Mouse (Mus musculus) heart, embryonic 16.5 days (tissue): ENCODE measurements at regions not wholly inside any gene's neighbourhood (a gene's known extent, or its start where the extent isn't known, plus 50 kb on each side); places are given as distances from the start of the nearest gene placed in this dataset.
A peak's percentile ranks its signal among the peaks of the same experiment; 100 is the strongest.

Experiments used
- ATAC-seq: fragments of 200-750 bp; cut with Nextera tagmentation; replicated peaks from 2 replicates; pipeline ENCODE4 v1.8.0; 2017; ENCODE audit warnings: moderate number of reproducible peaks; ENCODE audit not compliant: insufficient read depth, low FRiP score; ENCODE audit errors: extremely low read depth
- H3K27ac ChIP-seq: fragments of 300-500 bp; sonication (generic); 2 replicates; pipeline ENCODE4 v1.5.1; 2014; ENCODE audit warnings: mild to moderate bottlenecking, low read length, control low read depth, moderate library complexity
- H3K27me3 ChIP-seq: fragments of 300-500 bp; sonication (generic); 2 replicates; pipeline ENCODE4 v1.6.1; 2014; ENCODE audit warnings: low read length, mixed read lengths; ENCODE audit not compliant: control insufficient read depth, insufficient read depth
- H3K36me3 ChIP-seq: fragments of 300-500 bp; sonication (generic); 2 replicates; pipeline ENCODE4 v1.6.1; 2014; ENCODE audit not compliant: control insufficient read depth, insufficient read depth
- H3K4me1 ChIP-seq: fragments of 300-500 bp; sonication (generic); 2 replicates; pipeline ENCODE4 v1.6.1; 2014; ENCODE audit warnings: low read length, mixed read lengths; ENCODE audit not compliant: control insufficient read depth, insufficient read depth
- H3K4me2 ChIP-seq: fragments of 300-500 bp; sonication (generic); 2 replicates; pipeline ENCODE4 v1.6.1; 2014; ENCODE audit warnings: low read depth, mild to moderate bottlenecking, control low read depth, low read length
- H3K4me3 ChIP-seq: fragments of 300-500 bp; sonication (generic); 2 replicates; pipeline ENCODE4 v1.5.1; 2014; ENCODE audit warnings: mild to moderate bottlenecking, control low read depth, low read length
- H3K9ac ChIP-seq: fragments of 300-500 bp; sonication (generic); 2 replicates; pipeline ENCODE4 v1.6.1; 2014; ENCODE audit warnings: low read length, control low read depth
- H3K9me3 ChIP-seq: fragments of 300-500 bp; sonication (generic); replicated peaks from 2 replicates; pipeline ENCODE4 v1.6.1; 2016; ENCODE audit warnings: low read length; ENCODE audit not compliant: control insufficient read depth
- WGBS: fragments of 180-500 bp; shearing (Covaris S2); extraction: QIAGEN DNeasy Blood & Tissue Kit; methylation state at CpG from one replicate; pipeline ENCODE4 v1.1.7; 2014; 5-methylcytosine and 5-hydroxymethylcytosine counted together

GRCm38 (mm10) chr9:118255200-118255733 is 105.3 kb upstream of the Cmc1 start:
- 53% methylated on average over 9 of the region's 9 CpGs for WGBS
- Histone ChIP-seq H3K9me3 (no peaks in the 10 kb centered on the region), H3K27me3 (peaks cover 5% of the 10 kb centered on the region; the same call in 1 of the 2 replicates), H3K36me3 (no peaks in the 10 kb centered on the region), H3K9ac (no peak overlapping the region), H3K4me1 (no peaks in the 10 kb centered on the region), H3K4me3 (no peak overlapping the region), H3K27ac (no peak overlapping the region), H3K4me2 (no peak overlapping the region)
- ATAC-seq: no peak

- Histone ChIP-seq H3K27me3 (peaks cover 5% of the 10 kb centered on the region; the same call in 1 of the 2 replicates), H3K36me3 (no peaks in the 10 kb centered on the region), H3K4me1 (no peaks in the 10 kb centered on the region), H3K9me3 (no peaks in the 10 kb centered on the region), H3K9ac (no peak overlapping the region), H3K4me3 (no peak overlapping the region), H3K27ac (no peak overlapping the region), H3K4me2 (no peak overlapping the region)
- 34% methylated on average over 11 of the region's 11 CpGs for WGBS
- no peak for ATAC-seq
Observed at GRCm38 (mm10) chr9:118255751-118256266, 105.8 kb upstream of the Cmc1 start.

- Histone ChIP-seq H3K27ac (no peak overlapping the region), H3K4me2 (no peak overlapping the region), H3K4me3 (no peak overlapping the region), H3K9me3 (no peaks in the 10 kb centered on the region), H3K36me3 (no peaks in the 10 kb centered on the region), H3K4me1 (0 out of 2 replicates have a peak, but pooled peaks cover 2% of the 10 kb centered on the region), H3K9ac (no peak overlapping the region), H3K27me3 (no peaks in the 10 kb centered on the region)
- 56% methylated on average over 5 of the region's 5 CpGs for WGBS
- ATAC-seq: no peak
Observed at GRCm38 (mm10) chr9:118266298-118266697, 116.3 kb upstream of the Cmc1 start.

GRCm38 (mm10) chr9:118271681-118272080 is 121.7 kb upstream of the Cmc1 start:
- Histone ChIP-seq H3K4me2 (no peak overlapping the region), H3K27ac (no peak overlapping the region), H3K36me3 (no peaks in the 10 kb centered on the region), H3K27me3 (no peaks in the 10 kb centered on the region), H3K9me3 (no peaks in the 10 kb centered on the region), H3K4me3 (no peak overlapping the region), H3K4me1 (no peaks in the 10 kb centered on the region; the same call in 1 of the 2 replicates), H3K9ac (no peak overlapping the region)
- no peak for ATAC-seq
- 42% methylated on average over 12 of the region's 12 CpGs for WGBS

- Histone ChIP-seq H3K9me3 (no peaks in the 10 kb centered on the region), H3K9ac (no peak overlapping the region), H3K27ac (no peak overlapping the region), H3K36me3 (no peaks in the 10 kb centered on the region), H3K4me3 (no peak overlapping the region), H3K4me2 (peak overlapping the region; percentile 28; the same call in 1 of the 2 replicates), H3K27me3 (no peaks in the 10 kb centered on the region), H3K4me1 (no peaks in the 10 kb centered on the region; the same call in 1 of the 2 replicates)
- ATAC-seq: 0 out of 2 replicates have a peak, but pooled peaks have one; percentile 41
- 59% methylated on average over 11 of the region's 11 CpGs for WGBS
Observed at GRCm38 (mm10) chr9:118272713-118273407, 122.9 kb upstream of the Cmc1 start.

GRCm38 (mm10) chr9:118285481-118285880 is 135.5 kb upstream of the Cmc1 start:
- Histone ChIP-seq H3K27ac (no peak overlapping the region), H3K9me3 (no peaks in the 10 kb centered on the region), H3K4me2 (no peak overlapping the region), H3K4me1 (no peaks in the 10 kb centered on the region), H3K36me3 (no peaks in the 10 kb centered on the region), H3K27me3 (no peaks in the 10 kb centered on the region), H3K4me3 (no peak overlapping the region), H3K9ac (no peak overlapping the region)
- ATAC-seq: no peak
- WGBS: 56% methylated on average over 3 of the region's 3 CpGs

- Histone ChIP-seq H3K4me2 (no peak overlapping the region), H3K27me3 (no peaks in the 10 kb centered on the region), H3K4me3 (no peak overlapping the region), H3K9me3 (no peaks in the 10 kb centered on the region), H3K9ac (no peak overlapping the region), H3K27ac (no peak overlapping the region), H3K36me3 (no peaks in the 10 kb centered on the region), H3K4me1 (no peaks in the 10 kb centered on the region)
- WGBS: 79% methylated on average over 9 of the region's 9 CpGs
- ATAC-seq: no peak
Observed at GRCm38 (mm10) chr9:118287606-118288005, 137.6 kb upstream of the Cmc1 start.

GRCm38 (mm10) chr9:118292836-118293235 is 142.9 kb upstream of the Cmc1 start:
- ATAC-seq: no peak
- 87% methylated on average over 10 of the region's 10 CpGs for WGBS

GRCm38 (mm10) chr9:118294011-118294410 is 144.0 kb upstream of the Cmc1 start:
- 78% methylated on average over 8 of the region's 8 CpGs for WGBS
- no peaks in the 10 kb centered on the region for H3K36me3 ChIP-seq
- no peak overlapping the region for H3K4me2 ChIP-seq
- no peaks in the 10 kb centered on the region for H3K9me3 ChIP-seq
- H3K4me1 ChIP-seq: no peaks in the 10 kb centered on the region
- no peak for ATAC-seq
- H3K27me3 ChIP-seq: no peaks in the 10 kb centered on the region
- H3K27ac ChIP-seq: no peak overlapping the region
- H3K4me3 ChIP-seq: no peak overlapping the region
- no peak overlapping the region for H3K9ac ChIP-seq

More at GRCm38 (mm10) chr9:118292836-118293235, 142.9 kb upstream of the Cmc1 start:
- Histone ChIP-seq H3K4me1 (no peaks in the 10 kb centered on the region), H3K9ac (no peak overlapping the region), H3K36me3 (no peaks in the 10 kb centered on the region), H3K4me2 (no peak overlapping the region), H3K4me3 (no peak overlapping the region), H3K27ac (no peak overlapping the region), H3K27me3 (no peaks in the 10 kb centered on the region), H3K9me3 (no peaks in the 10 kb centered on the region)
